Mouse (Mus musculus): ENCODE measurements around the gene Acp6.

DNA sequence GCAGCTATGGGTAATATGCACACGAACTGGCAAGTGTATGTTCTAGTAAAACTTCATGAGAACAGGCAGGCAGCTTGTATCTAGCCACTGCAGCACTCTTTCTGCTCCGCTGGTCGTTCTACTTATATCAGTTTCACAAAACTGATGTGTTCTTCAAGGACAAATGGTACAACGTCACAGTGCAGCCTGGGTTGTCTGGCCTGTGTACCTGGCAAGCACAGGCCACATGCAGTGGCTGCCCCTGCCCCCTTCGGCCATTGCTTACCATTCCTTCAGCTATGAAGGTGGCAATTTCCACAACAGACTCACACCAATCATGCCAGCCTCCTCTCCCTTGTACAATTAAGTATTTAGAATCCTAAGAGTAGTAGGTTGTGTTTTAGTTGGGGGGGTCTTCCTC is 14.1 kb downstream of the Acp6 start:
- TF ChIP-seq CTCF (IDR thresholded peaks at IDR 0.05; ENCODE audit: control insufficient read depth, insufficient read depth, insufficient replicate concordance, low read depth, low read length) (no peak), POLR2A (IDR thresholded peaks at IDR 0.05; ENCODE audit: control insufficient read depth, low read depth, low read length) (no peak)
